Mouse (Mus musculus): ENCODE measurements at regions not wholly inside any gene's neighbourhood (a gene's known extent, or its start where the extent isn't known, plus 50 kb on each side); places are given as distances from the start of the nearest gene placed in this dataset.
A peak's percentile ranks its signal among the peaks of the same experiment; 100 is the strongest.

DNA sequence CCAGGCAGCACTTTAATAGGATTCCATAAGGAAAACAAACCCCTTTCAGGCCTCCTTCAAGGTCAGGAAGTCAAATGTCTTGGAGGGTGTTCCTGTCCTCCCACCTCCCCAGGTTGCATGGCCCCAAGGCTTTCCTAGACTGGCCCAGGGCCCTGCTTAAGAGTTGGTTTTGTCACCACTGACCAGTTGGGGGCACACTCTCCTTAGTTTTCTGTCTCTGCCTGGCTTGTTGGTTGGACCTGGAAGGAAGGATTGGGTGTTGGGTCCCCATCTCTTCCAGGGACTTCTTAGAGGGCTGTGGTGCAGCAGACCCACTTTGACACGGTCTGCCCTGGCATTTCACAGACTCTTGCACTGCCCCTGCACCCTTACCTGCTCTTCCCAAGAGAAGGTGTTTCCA is 273.1 kb downstream of the Cyp26b1 start:
- no peak for ATAC-seq
- no peaks in the 10 kb centered on the region for H3K27me3 ChIP-seq (replicated peaks; ENCODE audit: control insufficient read depth, insufficient read depth, low read length)
- H3K9ac ChIP-seq (replicated peaks; ENCODE audit: low read depth, low read length): no peak overlapping the region
- H3K4me2 ChIP-seq (ENCODE audit: low read length): no peak overlapping the region
- H3K9me3 ChIP-seq (ENCODE audit: control insufficient read depth, low read length): no peaks in the 10 kb centered on the region
- no peak overlapping the region for H3K4me3 ChIP-seq (replicated peaks; ENCODE audit: low read length)
- no peaks in the 10 kb centered on the region for H3K36me3 ChIP-seq (ENCODE audit: control insufficient read depth, insufficient read depth)
- WGBS: 45% methylated on average over 1 of the region's 1 CpGs
- H3K4me1 ChIP-seq (replicated peaks; ENCODE audit: control insufficient read depth, insufficient read depth, low read length): peaks cover 7% of the 10 kb centered on the region
- no peak overlapping the region for H3K27ac ChIP-seq (ENCODE audit: low read length)

DNA sequence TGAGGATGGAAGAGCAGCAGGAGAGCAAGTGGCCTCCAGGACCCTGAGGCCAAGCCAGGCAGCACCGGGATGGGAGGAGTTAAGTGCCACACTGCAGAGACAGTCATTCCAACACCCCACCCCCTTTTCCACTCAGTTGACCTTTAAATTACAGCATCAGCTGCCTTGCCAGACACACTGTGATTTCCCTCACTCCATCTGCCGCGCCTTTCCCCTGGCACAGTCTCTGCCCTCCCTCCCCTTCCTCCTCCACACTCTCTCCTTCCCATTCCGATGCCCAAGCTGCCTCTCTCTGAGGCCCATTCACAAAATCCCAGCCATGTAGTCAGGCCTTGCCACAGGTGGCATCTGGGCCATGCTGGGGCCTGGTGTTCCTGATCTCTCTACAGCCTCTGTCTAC is 274.9 kb downstream of the Cyp26b1 start:
- 28% methylated on average over 4 of the region's 4 CpGs for WGBS

DNA sequence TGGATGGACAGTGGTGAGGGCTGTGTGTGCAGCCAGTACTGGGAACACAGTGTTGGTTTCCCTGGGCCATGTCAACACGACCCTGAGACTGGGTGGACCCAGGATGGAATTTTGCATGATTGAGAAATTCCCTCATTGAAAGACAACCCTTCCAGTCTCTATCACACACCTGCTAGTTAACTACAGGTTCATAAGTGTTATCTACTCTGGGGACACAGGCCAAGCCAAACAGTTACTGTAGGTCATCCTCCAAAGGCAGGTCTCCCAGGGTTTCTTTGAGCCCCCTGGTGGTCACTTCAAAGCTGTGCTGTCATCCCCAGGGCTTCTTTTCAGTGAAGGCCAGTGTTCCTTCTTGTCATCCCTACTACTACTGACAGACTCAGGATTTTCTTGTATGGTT is 276.7 kb downstream of the Cyp26b1 start:
- no peak for ATAC-seq

More for the DNA sequence above, 274.9 kb downstream of the Cyp26b1 start:
- Histone ChIP-seq H3K9ac (replicated peaks; ENCODE audit: low read depth, low read length) (no peak overlapping the region), H3K9me3 (ENCODE audit: control insufficient read depth, low read length) (no peaks in the 10 kb centered on the region), H3K4me1 (replicated peaks; ENCODE audit: control insufficient read depth, insufficient read depth, low read length) (peaks cover 7% of the 10 kb centered on the region), H3K4me3 (replicated peaks; ENCODE audit: low read length) (no peak overlapping the region), H3K4me2 (ENCODE audit: low read length) (no peak overlapping the region), H3K27me3 (replicated peaks; ENCODE audit: control insufficient read depth, insufficient read depth, low read length) (no peaks in the 10 kb centered on the region), H3K36me3 (ENCODE audit: control insufficient read depth, insufficient read depth) (no peaks in the 10 kb centered on the region), H3K27ac (ENCODE audit: low read length) (no peak overlapping the region)
- ATAC-seq: peak; percentile 94

DNA sequence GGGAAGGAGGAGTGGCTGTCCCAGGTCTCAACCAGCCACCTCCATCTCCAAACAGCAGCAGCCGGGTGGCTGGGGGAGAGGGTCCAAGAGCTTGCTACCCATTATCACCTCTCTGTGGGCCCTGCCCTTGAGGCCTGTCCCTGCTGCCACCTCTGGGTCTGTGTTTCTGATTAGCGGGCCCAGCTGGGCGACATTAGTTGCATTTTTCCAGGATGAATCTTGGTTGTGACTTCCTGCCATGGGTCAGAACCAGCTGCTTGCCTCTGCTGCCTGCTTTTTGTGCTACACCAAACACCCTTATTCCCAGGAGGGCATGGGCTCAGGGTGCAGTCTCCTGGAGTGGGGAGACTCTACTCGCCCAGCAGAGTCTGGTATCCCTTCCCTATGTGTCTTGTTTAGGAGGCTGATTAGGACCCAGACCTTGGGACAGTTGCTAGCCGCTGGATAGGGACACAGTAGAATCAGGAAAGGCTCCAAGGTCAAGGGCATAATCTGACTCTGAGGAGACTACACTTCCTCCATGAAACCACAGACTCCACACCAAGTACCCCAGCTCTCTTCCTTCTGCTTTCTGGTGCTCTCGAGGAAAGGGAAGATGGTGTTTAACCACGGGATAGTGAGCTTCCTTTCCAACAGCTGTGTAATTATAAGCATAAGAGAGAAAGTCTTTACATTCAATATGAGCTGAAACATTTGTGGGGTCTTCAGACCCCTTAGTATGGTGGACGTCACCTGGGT is 278.4 kb downstream of the Cyp26b1 start:
- H3K27me3 ChIP-seq (replicated peaks; ENCODE audit: control insufficient read depth, insufficient read depth, low read length): no peaks in the 10 kb centered on the region
- no peak for ATAC-seq
- no peaks in the 10 kb centered on the region for H3K36me3 ChIP-seq (ENCODE audit: control insufficient read depth, insufficient read depth)
- WGBS: 86% methylated on average over 8 of the region's 8 CpGs
- H3K4me1 ChIP-seq (replicated peaks; ENCODE audit: control insufficient read depth, insufficient read depth, low read length): peaks cover 7% of the 10 kb centered on the region
- H3K4me3 ChIP-seq (replicated peaks; ENCODE audit: low read length): no peak overlapping the region
- H3K4me2 ChIP-seq (ENCODE audit: low read length): no peak overlapping the region
- H3K9ac ChIP-seq (replicated peaks; ENCODE audit: low read depth, low read length): no peak overlapping the region
- H3K27ac ChIP-seq (ENCODE audit: low read length): no peak overlapping the region
- H3K9me3 ChIP-seq (ENCODE audit: control insufficient read depth, low read length): no peaks in the 10 kb centered on the region

More for the DNA sequence above, 276.7 kb downstream of the Cyp26b1 start:
- Histone ChIP-seq H3K4me2 (ENCODE audit: low read length) (no peak overlapping the region), H3K4me1 (replicated peaks; ENCODE audit: control insufficient read depth, insufficient read depth, low read length) (peaks cover 7% of the 10 kb centered on the region), H3K9ac (replicated peaks; ENCODE audit: low read depth, low read length) (no peak overlapping the region), H3K9me3 (ENCODE audit: control insufficient read depth, low read length) (no peaks in the 10 kb centered on the region), H3K27me3 (replicated peaks; ENCODE audit: control insufficient read depth, insufficient read depth, low read length) (no peaks in the 10 kb centered on the region), H3K4me3 (replicated peaks; ENCODE audit: low read length) (no peak overlapping the region), H3K36me3 (ENCODE audit: control insufficient read depth, insufficient read depth) (no peaks in the 10 kb centered on the region), H3K27ac (ENCODE audit: low read length) (no peak overlapping the region)
- 92% methylated on average over 1 of the region's 1 CpGs for WGBS

DNA sequence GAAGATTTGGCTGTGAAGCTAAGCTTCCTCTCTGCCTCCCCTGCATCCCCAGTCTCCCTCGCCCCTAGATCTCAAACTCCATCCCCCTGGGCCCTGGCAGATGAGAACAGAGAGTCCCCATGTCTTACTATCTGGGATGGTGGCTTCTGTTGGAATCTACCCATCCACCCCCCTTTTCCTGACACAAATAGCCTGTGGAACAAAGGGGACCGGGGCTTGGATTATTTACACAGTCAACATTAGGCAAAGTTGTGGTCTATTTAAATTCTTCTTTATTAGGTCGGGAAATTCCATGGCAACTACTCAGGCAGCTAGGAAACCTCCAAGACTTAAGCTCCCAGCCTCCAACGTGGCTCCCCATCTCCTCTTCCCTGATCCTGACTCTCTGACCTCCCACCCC is 279.9 kb downstream of the Cyp26b1 start:
- H3K4me3 ChIP-seq (replicated peaks; ENCODE audit: low read length): no peak overlapping the region
- H3K4me1 ChIP-seq (replicated peaks; ENCODE audit: control insufficient read depth, insufficient read depth, low read length): peaks cover 4% of the 10 kb centered on the region
- H3K9me3 ChIP-seq (ENCODE audit: control insufficient read depth, low read length): no peaks in the 10 kb centered on the region
- no peak for ATAC-seq
- no peak overlapping the region for H3K27ac ChIP-seq (ENCODE audit: low read length)
- 17% methylated on average over 4 of the region's 4 CpGs for WGBS
- H3K9ac ChIP-seq (replicated peaks; ENCODE audit: low read depth, low read length): no peak overlapping the region
- H3K4me2 ChIP-seq (ENCODE audit: low read length): no peak overlapping the region
- H3K27me3 ChIP-seq (replicated peaks; ENCODE audit: control insufficient read depth, insufficient read depth, low read length): no peaks in the 10 kb centered on the region
- H3K36me3 ChIP-seq (ENCODE audit: control insufficient read depth, insufficient read depth): no peaks in the 10 kb centered on the region

DNA sequence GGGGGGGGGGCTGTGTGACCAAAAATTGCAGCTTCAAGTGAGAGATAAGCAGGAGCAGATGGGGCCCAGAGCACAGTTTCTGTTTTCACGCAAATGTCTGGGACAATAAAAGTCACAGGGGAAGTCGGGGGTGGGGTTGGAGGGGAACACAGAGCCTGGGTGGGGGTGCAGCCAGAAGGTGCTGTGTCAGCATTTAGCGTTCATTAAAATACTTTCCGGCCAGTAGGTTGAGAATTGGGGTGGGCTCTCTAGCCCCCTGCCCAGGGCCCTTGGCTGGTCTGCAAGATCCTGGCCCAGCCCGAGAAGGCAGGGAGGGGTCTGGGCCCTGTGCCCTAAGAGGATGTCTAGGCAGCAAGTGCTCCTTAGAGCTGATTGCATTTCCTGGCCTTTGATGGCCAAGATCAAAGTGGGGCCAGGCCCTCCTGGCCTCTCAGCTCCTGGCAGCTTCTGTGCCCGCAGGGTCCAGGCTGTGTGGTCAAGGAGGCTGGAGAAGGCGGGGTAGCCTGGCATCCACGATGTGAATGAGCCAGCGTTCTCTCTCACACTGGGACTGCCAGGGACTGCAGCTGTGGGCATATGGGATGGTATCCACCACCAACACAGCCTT is 283.0 kb downstream of the Cyp26b1 start:
- no peak overlapping the region for H3K27ac ChIP-seq (ENCODE audit: low read length)
- ATAC-seq: no peak
- no peaks in the 10 kb centered on the region for H3K27me3 ChIP-seq (replicated peaks; ENCODE audit: control insufficient read depth, insufficient read depth, low read length)
- H3K4me2 ChIP-seq (ENCODE audit: low read length): no peak overlapping the region
- no peaks in the 10 kb centered on the region for H3K36me3 ChIP-seq (ENCODE audit: control insufficient read depth, insufficient read depth)
- H3K9ac ChIP-seq (replicated peaks; ENCODE audit: low read depth, low read length): no peak overlapping the region
- no peak overlapping the region for H3K4me3 ChIP-seq (replicated peaks; ENCODE audit: low read length)
- H3K9me3 ChIP-seq (ENCODE audit: control insufficient read depth, low read length): no peaks in the 10 kb centered on the region
- 79% methylated on average over 9 of the region's 9 CpGs for WGBS
- H3K4me1 ChIP-seq (replicated peaks; ENCODE audit: control insufficient read depth, insufficient read depth, low read length): no peaks in the 10 kb centered on the region

DNA sequence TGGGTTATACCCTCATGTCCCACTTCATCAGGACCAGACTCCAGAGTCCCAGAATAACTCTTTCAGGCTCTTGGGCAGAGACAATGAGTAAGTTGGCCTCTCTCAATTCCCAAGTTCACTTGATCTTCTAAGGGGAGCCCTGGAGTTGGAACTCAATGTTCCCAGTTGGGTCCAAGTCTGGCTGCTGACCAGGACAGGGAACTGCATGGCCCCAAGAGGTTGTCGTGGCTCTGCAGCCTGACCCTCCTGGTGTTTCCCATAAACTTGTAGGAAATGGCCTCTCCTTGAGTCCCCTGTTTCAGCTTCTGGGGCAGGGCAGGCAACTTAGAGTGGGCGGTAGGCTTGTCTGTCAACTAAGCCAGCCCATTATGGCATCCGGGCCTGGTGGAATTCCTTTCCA is 286.2 kb downstream of the Cyp26b1 start:
- ATAC-seq: no peak
- Histone ChIP-seq H3K4me2 (ENCODE audit: low read length) (no peak overlapping the region), H3K4me1 (replicated peaks; ENCODE audit: control insufficient read depth, insufficient read depth, low read length) (no peaks in the 10 kb centered on the region), H3K4me3 (replicated peaks; ENCODE audit: low read length) (no peak overlapping the region), H3K36me3 (ENCODE audit: control insufficient read depth, insufficient read depth) (no peaks in the 10 kb centered on the region), H3K9me3 (ENCODE audit: control insufficient read depth, low read length) (no peaks in the 10 kb centered on the region), H3K27me3 (replicated peaks; ENCODE audit: control insufficient read depth, insufficient read depth, low read length) (no peaks in the 10 kb centered on the region), H3K27ac (ENCODE audit: low read length) (no peak overlapping the region), H3K9ac (replicated peaks; ENCODE audit: low read depth, low read length) (no peak overlapping the region)
- WGBS: 87% methylated on average over 3 of the region's 3 CpGs

DNA sequence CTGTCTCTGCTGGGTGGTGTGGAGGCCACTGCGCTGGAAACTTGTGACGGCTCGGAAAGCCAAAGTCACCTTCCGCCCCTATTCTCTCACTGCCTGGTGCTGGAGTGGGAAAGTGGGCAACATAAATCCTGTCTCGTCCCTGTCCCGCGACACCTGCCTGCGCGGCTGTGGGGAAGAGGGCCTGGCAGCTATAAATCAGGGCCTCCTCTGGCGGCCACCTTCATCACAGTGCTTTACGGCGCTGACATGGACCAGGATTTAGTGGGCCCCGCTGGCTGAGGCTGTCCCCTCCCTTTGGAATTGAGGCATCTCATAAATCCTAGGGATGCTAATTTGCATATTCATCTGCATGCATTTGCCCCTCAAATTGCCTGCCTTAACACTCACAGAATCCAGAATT is 287.1 kb downstream of the Cyp26b1 start:
- H3K27ac ChIP-seq (ENCODE audit: low read length): no peak overlapping the region
- H3K4me2 ChIP-seq (ENCODE audit: low read length): no peak overlapping the region
- 86% methylated on average over 13 of the region's 13 CpGs for WGBS
- H3K9me3 ChIP-seq (ENCODE audit: control insufficient read depth, low read length): no peaks in the 10 kb centered on the region
- H3K4me1 ChIP-seq (replicated peaks; ENCODE audit: control insufficient read depth, insufficient read depth, low read length): no peaks in the 10 kb centered on the region
- no peaks in the 10 kb centered on the region for H3K36me3 ChIP-seq (ENCODE audit: control insufficient read depth, insufficient read depth)
- no peak overlapping the region for H3K9ac ChIP-seq (replicated peaks; ENCODE audit: low read depth, low read length)
- ATAC-seq: no peak
- no peaks in the 10 kb centered on the region for H3K27me3 ChIP-seq (replicated peaks; ENCODE audit: control insufficient read depth, insufficient read depth, low read length)
- H3K4me3 ChIP-seq (replicated peaks; ENCODE audit: low read length): no peak overlapping the region

DNA sequence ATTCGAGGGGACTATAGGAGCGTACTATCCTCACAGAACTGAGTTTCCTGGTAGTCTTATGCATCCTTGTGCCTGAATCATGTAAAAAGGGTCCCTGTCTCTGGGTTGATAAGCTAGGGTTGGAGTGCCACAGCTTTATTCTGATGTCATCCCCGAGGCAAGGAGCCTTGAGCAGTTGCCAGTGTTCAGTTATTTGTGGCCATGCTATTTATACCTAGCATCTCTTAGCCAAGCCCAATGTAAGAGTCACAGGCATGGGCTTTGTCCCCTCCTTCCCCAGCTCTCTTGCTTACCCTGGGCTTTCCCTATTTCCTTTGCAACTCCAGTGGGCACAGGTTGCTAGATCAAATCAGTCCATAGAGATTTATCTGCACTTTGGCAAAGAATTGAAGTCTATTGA is 288.6 kb downstream of the Cyp26b1 start:
- no peak for ATAC-seq
- H3K27me3 ChIP-seq (replicated peaks; ENCODE audit: control insufficient read depth, insufficient read depth, low read length): no peaks in the 10 kb centered on the region
- 86% methylated on average over 3 of the region's 3 CpGs for WGBS

More for the DNA sequence above, 288.6 kb downstream of the Cyp26b1 start:
- Histone ChIP-seq H3K4me2 (ENCODE audit: low read length) (no peak overlapping the region), H3K27ac (ENCODE audit: low read length) (no peak overlapping the region), H3K4me1 (replicated peaks; ENCODE audit: control insufficient read depth, insufficient read depth, low read length) (no peaks in the 10 kb centered on the region), H3K4me3 (replicated peaks; ENCODE audit: low read length) (no peak overlapping the region), H3K36me3 (ENCODE audit: control insufficient read depth, insufficient read depth) (no peaks in the 10 kb centered on the region), H3K9ac (replicated peaks; ENCODE audit: low read depth, low read length) (no peak overlapping the region), H3K9me3 (ENCODE audit: control insufficient read depth, low read length) (no peaks in the 10 kb centered on the region)
